Mouse (Mus musculus): Measurements from ENCODE around the gene Ankrd6. TPM values are rescaled to one million over a fixed set of nuclear protein-coding genes. Genes with fewer than 3 reads are reported as not detected.

Ankrd6 gene
- polyA plus RNA-seq (2014; fragmentation: Illumina TruSeq; extraction: RNeasy Lipid Tissue Mini Kit (QIAGEN cat#74804); ENCODE audit: low read depth, low replicate concordance): 1.5 TPM

DNA sequence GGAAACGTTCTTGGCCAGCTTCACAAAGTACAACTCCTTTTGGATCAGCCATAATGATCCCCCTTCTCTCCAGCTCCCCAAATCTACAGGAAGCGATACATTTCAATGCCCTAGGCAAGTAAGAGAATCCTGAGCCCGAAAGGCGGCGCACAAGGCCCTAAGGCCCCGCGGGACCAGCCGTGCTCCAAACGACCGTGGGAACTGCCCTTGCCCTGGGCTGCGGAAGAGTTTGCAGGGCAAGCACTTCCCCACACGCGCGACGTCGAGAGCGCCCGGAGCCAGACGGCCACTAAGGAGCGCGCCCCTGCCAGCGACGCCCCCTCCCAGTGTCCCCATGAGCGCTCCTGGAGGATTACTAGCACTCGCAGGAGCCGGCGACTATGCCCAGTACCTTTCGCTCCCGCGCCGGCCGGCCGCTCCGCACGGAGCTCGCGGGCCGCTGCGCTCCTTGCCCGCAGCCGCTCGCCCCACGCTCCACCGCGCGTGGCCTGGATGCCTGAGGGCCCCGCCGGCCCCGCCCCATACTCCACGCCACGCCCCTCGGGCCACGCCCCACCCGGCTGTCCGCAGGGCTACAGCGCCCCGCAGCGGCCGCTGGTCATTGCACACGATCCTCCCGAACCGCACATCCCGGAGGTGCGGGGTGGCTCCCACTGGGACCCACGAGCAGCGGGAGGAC is at the start of gene Ankrd6:
Gene Ankrd6, minus strand, starts transcription at position 486 of the 679 bp plus-strand sequence.

DNA sequence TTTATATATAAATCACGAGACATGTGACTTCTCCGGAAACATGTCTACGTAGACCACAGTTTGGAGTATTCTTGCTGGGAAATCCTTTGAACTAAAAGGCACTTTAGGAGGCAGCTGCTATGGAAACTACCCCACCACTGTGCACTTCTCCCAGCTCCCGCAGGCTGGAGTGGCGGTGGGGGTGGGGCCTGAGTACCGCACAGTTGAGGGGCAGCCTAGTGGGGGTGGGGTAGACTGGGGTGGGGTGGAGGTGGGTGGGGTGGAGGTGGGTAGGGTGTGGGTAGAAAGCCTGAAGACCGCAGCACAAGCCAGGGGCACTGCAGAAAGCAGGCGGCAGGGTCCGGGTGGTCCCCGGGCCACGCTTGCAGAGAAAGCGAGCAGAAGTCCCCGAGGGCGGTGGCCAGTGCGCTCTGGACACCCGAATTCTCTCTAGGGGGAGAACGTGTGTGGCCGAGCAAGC is 32.1 kb upstream of the Ankrd6 start, which contains the start of gene Rragd:
Gene Rragd, plus strand, starts transcription at position 322 of the 460 bp plus-strand sequence.

DNA sequence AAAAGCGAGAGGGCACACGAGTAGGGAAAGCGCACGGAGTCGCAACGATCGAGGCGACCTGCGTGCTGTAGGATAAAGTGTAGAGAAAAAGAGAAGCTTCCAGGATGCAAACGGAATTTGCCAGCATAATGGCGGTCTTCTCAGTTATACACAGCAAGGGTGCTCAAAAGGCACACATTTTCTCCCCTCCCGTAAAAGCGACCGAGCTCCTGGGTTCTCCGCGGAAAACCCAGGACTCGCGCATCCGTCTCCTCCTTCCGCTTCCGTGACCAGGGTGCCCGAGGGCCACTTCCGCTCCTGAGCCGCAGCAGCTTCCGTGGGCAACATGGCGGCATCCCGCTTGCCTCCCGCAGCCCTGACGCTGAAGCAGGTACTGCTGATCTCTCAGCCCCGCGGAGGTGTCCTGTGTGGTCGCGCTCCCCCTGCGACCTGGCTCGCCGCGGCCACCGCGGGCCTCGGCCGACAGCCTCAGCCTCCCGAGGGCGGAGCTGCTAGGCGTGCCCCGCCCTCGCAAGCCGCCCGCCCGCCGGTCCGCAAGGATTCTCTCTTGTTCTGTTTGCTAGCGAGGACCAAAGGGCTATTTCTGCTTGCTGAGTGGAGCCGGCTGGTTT is 150.6 kb downstream of the Ankrd6 start, which contains the start of gene Lyrm2:
Gene Lyrm2, plus strand, starts transcription at position 288 of the 611 bp plus-strand sequence.

Other genes with a start within 250 kb of the Ankrd6 start
- gene Lyrm2, start 150.6 kb downstream of the Ankrd6 start, polyA plus RNA-seq (2014; fragmentation: Illumina TruSeq; extraction: RNeasy Lipid Tissue Mini Kit (QIAGEN cat#74804); ENCODE audit: low read depth, low replicate concordance): 67.8 TPM
- 10.1 TPM for gene Rragd, start 32.2 kb upstream of the Ankrd6 start, polyA plus RNA-seq (2014; fragmentation: Illumina TruSeq; extraction: RNeasy Lipid Tissue Mini Kit (QIAGEN cat#74804); ENCODE audit: low read depth, low replicate concordance)
- 512 TPM for gene Ube2j1, start 80.6 kb upstream of the Ankrd6 start, polyA plus RNA-seq (2014; fragmentation: Illumina TruSeq; extraction: RNeasy Lipid Tissue Mini Kit (QIAGEN cat#74804); ENCODE audit: low read depth, low replicate concordance)
- gene Gabrr2, start 112.2 kb upstream of the Ankrd6 start, polyA plus RNA-seq (2014; fragmentation: Illumina TruSeq; extraction: RNeasy Lipid Tissue Mini Kit (QIAGEN cat#74804); ENCODE audit: low read depth, low replicate concordance): not detected
- gene Gabrr1, start 181.7 kb upstream of the Ankrd6 start, polyA plus RNA-seq (2014; fragmentation: Illumina TruSeq; extraction: RNeasy Lipid Tissue Mini Kit (QIAGEN cat#74804); ENCODE audit: low read depth, low replicate concordance): not detected
- gene Pm20d2, start 238.9 kb upstream of the Ankrd6 start, polyA plus RNA-seq (2014; fragmentation: Illumina TruSeq; extraction: RNeasy Lipid Tissue Mini Kit (QIAGEN cat#74804); ENCODE audit: low read depth, low replicate concordance): 1.3 TPM

Measured in testis, adult 10 weeks (tissue).